Mouse (Mus musculus): ENCODE data around the gene Vmn2r89. TPM values are rescaled to one million over a fixed set of nuclear protein-coding genes. Genes with fewer than 3 reads are reported as not detected.

Vmn2r89 gene
- 0.23 TPM for polyA plus RNA-seq (2017; shearing (Covaris generic))

GRCm38 (mm10) chr14:51451557-51451956 lies at the start of gene Vmn2r89:
Vmn2r89 (plus strand) TSS chr14:51451857.

DNA sequence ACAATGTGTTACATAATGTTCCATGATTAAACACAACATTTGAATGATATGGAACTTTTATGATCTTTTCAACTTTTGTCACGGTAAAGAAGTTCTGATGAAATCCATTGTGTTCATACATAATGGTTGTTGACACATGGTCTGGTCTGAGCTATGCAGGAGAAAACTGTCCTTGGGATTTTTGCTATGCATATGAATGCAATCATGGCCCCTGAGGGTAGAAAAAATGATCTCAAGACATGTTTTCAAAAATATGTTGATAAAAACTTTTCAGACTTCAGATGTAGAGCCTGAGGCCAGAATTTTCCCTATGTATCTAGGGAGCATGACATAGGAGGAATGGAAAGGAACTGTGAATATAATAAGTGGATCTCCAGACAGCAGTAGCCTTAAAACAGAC lies 41.1 kb upstream of the Vmn2r89 start, which contains the start of gene Vmn2r88:
Gene Vmn2r88, plus strand, starts transcription at position 301 of the 400 bp plus-strand sequence.

Other genes with a start within 250 kb of the Vmn2r89 start
- gene Ear14, start 248.5 kb upstream of the Vmn2r89 start, polyA plus RNA-seq (2017; shearing (Covaris generic)) = not detected
- gene Rnase2a, start 195.7 kb upstream of the Vmn2r89 start, polyA plus RNA-seq (2017; shearing (Covaris generic)) = not detected
- not detected for gene Gm7247, start 90.1 kb upstream of the Vmn2r89 start, polyA plus RNA-seq (2017; shearing (Covaris generic))
- not detected for gene Vmn2r88, start 41.0 kb upstream of the Vmn2r89 start, polyA plus RNA-seq (2017; shearing (Covaris generic))
- gene Gm5622, start 100.9 kb downstream of the Vmn2r89 start, polyA plus RNA-seq (2017; shearing (Covaris generic)) = not detected
- not detected for gene Gm17175, start 122.2 kb downstream of the Vmn2r89 start, polyA plus RNA-seq (2017; shearing (Covaris generic))
- not detected for gene Gm17174, start 140.3 kb downstream of the Vmn2r89 start, polyA plus RNA-seq (2017; shearing (Covaris generic))
- not detected for gene Gm17078, start 159.5 kb downstream of the Vmn2r89 start, polyA plus RNA-seq (2017; shearing (Covaris generic))
- gene Gm4181, start 183.8 kb downstream of the Vmn2r89 start, polyA plus RNA-seq (2017; shearing (Covaris generic)) = not detected
- not detected for gene Gm17079, start 243.6 kb downstream of the Vmn2r89 start, polyA plus RNA-seq (2017; shearing (Covaris generic))

Measured in effector memory CD4-positive, alpha-beta T cell, adult 7 months (primary cell).